Mouse (Mus musculus) spleen, adult 2 months (tissue): Measurements from ENCODE around the gene Ppp1r8. TPM values are rescaled to one million over a fixed set of nuclear protein-coding genes. Genes with fewer than 3 reads are reported as not detected.
A peak's percentile ranks its signal among the peaks of the same experiment; 100 is the strongest.
"Not testable (repeated sequence)": the region's sequence is repeated elsewhere in the genome, so short reads cannot be mapped to it uniquely, and the experiment has no call there.

Source experiments
- DNase-seq, 2 experiments: peaks; one replicate each; pipeline versions ENCODE4 v3.0.0 to v3.0.0-alpha.2; 2012 to 2021; ENCODE audit warnings: low spot score in 2 of 2, low read depth in 1 of 2
- H3K27ac ChIP-seq: fragments of 200-500 bp; 2 replicates; pipeline ENCODE4 v1.5.1; 2012; ENCODE audit warnings: low read length, inconsistent platforms; ENCODE audit not compliant: insufficient read depth
- H3K27me3 ChIP-seq: fragments of 200-500 bp; 2 replicates; pipeline ENCODE4 v1.6.1; 2012; ENCODE audit warnings: mild to moderate bottlenecking, moderate library complexity, low read length, inconsistent platforms; ENCODE audit not compliant: control insufficient read depth, insufficient read depth
- H3K36me3 ChIP-seq: fragments of 200-500 bp; 2 replicates; pipeline ENCODE4 v1.6.1; 2012; ENCODE audit warnings: mild to moderate bottlenecking, low read length, inconsistent platforms; ENCODE audit not compliant: control insufficient read depth, insufficient read depth
- H3K4me1 ChIP-seq: fragments of 200-500 bp; 2 replicates; pipeline ENCODE4 v1.6.1; 2011; ENCODE audit warnings: inconsistent platforms; ENCODE audit not compliant: control insufficient read depth, insufficient read depth, insufficient read length
- H3K4me3 ChIP-seq: fragments of 200-500 bp; 2 replicates; pipeline ENCODE4 v1.5.1; 2011; ENCODE audit warnings: mild to moderate bottlenecking, inconsistent platforms; ENCODE audit not compliant: insufficient read depth, insufficient read length; ENCODE audit errors: extremely low read depth
- CTCF ChIP-seq: fragments of 200-500 bp; IDR thresholded peaks from 2 replicates; pipeline ENCODE4 v1.5.1; 2011; ENCODE audit warnings: mild to moderate bottlenecking, inconsistent platforms; ENCODE audit not compliant: insufficient read depth, insufficient read length, insufficient replicate concordance; ENCODE audit errors: extremely low read depth
- POLR2A ChIP-seq: fragments of 200-500 bp; IDR thresholded peaks from 2 replicates; pipeline ENCODE4 v1.6.1; 2011; ENCODE audit warnings: low read depth, low read length, inconsistent platforms
- WGBS: fragments of 180-500 bp; shearing (Covaris S2); methylation state at CpG from one replicate; pipeline ENCODE4 v1.1.7; 2018; 5-methylcytosine and 5-hydroxymethylcytosine counted together
- polyA plus RNA-seq: library from polyadenylated mRNA; depleted of rRNA; stranded (reverse); fragments of >200 nt; gene quantifications from 2 replicates; pipeline ENCODE4 v1.2.3, GENCODE M21; 2012

Gene Ppp1r8
- polyA plus RNA-seq, 1 experiment: 21.3 TPM

DNA sequence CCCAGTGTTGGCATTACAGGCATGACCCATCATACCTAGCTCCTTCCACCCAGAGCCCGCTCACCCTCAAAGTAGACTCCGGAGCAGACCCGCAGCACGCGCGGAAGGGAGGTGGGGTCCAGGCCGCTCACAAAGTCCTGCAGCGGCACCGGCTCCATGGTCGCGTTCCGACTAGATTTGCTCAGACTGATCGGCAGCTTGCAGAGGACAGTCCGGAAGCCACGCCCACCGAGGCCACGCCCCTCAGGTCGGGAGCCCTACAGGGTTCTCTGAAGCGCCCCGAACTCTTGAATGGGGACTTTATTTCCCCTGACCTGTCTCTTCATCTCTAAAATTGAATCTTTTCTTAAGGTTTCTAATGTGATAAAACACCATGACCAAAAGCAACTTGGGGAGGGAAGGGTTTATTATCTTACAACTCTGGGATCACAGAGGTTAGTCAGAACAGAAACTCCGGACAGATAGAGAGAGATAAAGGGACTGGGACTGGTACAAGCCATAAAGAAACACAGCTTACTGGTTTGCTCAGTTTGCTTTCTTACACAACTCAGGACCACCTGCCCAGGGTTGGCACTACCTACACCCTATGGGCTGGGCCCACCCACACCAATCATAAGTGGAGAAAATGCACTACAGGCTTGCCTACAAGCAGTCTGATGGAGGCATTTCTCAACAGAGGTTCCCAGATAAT, 46.6 kb downstream of the Ppp1r8 start, which contains the start of gene Themis2:
Themis2 (minus strand) TSS at position 192 of the 691 bp plus-strand sequence.
- peaks cover 7% of the 10 kb centered on the region; the same call in 1 of the 2 replicates for H3K4me1 ChIP-seq
- H3K4me3 ChIP-seq: peak within 1 kb of the TSS; percentile 90
- peak within 1 kb of the TSS; percentile 85 for H3K27ac ChIP-seq
- WGBS: 2% methylated on average over 21 of the region's 21 CpGs
- H3K27me3 ChIP-seq: no peaks in the 10 kb centered on the region
- H3K36me3 ChIP-seq: peaks cover 8% of the 10 kb centered on the region
- TF ChIP-seq CTCF (no peak), POLR2A (peak; percentile 96)
- DNase-seq: peak; percentile 67 to 97

DNA sequence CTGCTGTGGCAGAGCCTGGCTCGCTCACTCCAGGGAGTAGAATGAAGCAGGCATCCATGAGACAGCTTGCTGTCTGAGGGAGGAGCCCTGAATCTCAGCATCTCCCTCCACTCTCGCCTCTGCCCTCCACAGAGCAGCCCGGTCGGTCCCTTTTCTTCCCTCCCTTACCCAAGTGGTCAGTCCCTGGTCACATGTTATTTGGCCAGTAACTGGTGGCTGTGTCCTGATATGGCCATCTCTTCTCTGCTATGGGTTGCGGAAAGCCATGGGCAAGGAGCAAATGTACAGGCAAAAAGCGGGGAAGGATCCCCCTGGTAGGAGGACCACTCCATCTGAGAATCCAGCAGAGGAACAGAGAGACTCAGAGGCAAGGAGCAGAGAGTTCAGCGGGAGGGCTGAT, 47.8 kb downstream of the Ppp1r8 start:
- no peak for DNase-seq
- Histone ChIP-seq H3K36me3 (peaks cover 11% of the 10 kb centered on the region), H3K27ac (peak overlapping the region; percentile 85), H3K27me3 (no peaks in the 10 kb centered on the region), H3K4me3 (peak overlapping the region; percentile 90), H3K4me1 (peaks cover 5% of the 10 kb centered on the region; the same call in 1 of the 2 replicates)
- 57% methylated on average over 7 of the region's 7 CpGs for WGBS
- TF ChIP-seq POLR2A (no peak), CTCF (no peak)

DNA sequence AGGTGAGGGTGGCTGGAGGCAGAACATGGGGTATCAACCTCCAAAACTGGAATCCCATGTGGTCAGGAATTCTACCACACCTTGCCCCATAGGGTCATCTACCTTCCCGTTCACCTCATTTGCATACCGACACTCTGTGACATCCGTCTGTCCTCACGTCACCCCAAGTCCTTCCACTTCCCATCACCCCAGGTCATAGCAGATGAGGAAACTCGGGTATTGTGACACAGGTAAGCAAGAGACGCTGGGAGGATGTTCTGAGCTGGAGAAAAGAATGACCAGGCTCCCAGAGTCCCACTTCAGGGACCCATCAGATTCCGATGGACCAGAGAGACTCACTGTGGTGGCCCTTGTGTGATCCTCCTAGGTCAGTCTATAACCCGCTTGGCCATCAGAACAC, 48.2 kb downstream of the Ppp1r8 start:
- TF ChIP-seq POLR2A (peak; percentile 54), CTCF (no peak)
- Histone ChIP-seq H3K36me3 (peaks cover 11% of the 10 kb centered on the region), H3K27me3 (no peaks in the 10 kb centered on the region), H3K4me1 (peaks cover 5% of the 10 kb centered on the region; the same call in 1 of the 2 replicates), H3K4me3 (peak overlapping the region; percentile 90), H3K27ac (peak overlapping the region; percentile 85)
- WGBS: 34% methylated on average over 8 of the region's 8 CpGs
- DNase-seq: peak; percentile 61 to 63

GRCm38 (mm10) chr4:132794028-132794427, 48.9 kb downstream of the Ppp1r8 start:
- TF ChIP-seq CTCF (no peak), POLR2A (no peak)
- DNase-seq: peak in 1 of 2 experiments; percentile 71
- Histone ChIP-seq H3K4me3 (peak overlapping the region; percentile 90; the same call in 1 of the 2 replicates), H3K27me3 (no peaks in the 10 kb centered on the region), H3K4me1 (peaks cover 5% of the 10 kb centered on the region; the same call in 1 of the 2 replicates), H3K36me3 (peaks cover 19% of the 10 kb centered on the region), H3K27ac (peak overlapping the region; percentile 85)
- WGBS: 11% methylated on average over 9 of the region's 9 CpGs

- DNase-seq, H3K4me1 ChIP-seq, H3K27me3 ChIP-seq: not testable (repeated sequence)
- Histone ChIP-seq H3K36me3 (peaks cover 20% of the 10 kb centered on the region), H3K4me3 (peak overlapping the region; percentile 90; the same call in 1 of the 2 replicates), H3K27ac (peak overlapping the region; percentile 85)
- WGBS: 69% methylated on average over 8 of the region's 9 CpGs
Observed at GRCm38 (mm10) chr4:132793322-132794004, 49.5 kb downstream of the Ppp1r8 start.

- H3K4me3 ChIP-seq: no peak overlapping the region
- H3K36me3 ChIP-seq: peaks cover 37% of the 10 kb centered on the region
- no peak overlapping the region for H3K27ac ChIP-seq
- 94% methylated on average over 8 of the region's 8 CpGs for WGBS
- DNase-seq: no peak
- H3K4me1 ChIP-seq: peaks cover 3% of the 10 kb centered on the region; the same call in 1 of the 2 replicates
- no peak for TF ChIP-seq POLR2A
- TF ChIP-seq CTCF: peak; percentile 8; the same call in 1 of the 2 replicates
- H3K27me3 ChIP-seq: no peaks in the 10 kb centered on the region
Observed at GRCm38 (mm10) chr4:132789731-132790130, 53.2 kb downstream of the Ppp1r8 start.

DNA sequence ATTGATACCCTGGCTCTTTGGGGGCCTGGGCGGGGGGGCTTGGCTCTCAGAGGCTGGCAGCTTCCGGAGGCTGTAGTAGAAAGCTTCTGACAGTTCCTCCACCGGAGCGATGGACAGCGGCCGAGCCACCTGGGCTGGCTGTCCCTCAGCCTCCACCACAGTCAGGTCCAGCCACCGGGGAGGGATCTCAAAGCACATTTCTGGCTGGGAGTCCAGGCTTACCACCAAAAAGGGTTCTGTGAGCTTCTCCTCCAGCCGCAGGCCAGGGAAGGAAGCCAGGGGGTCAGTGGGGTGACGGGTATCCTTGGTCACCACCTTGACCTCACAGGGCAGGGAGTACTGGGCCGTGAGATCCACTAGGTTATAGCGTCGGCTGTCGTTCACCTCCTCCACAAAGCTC, 57.7 kb downstream of the Ppp1r8 start:
- Histone ChIP-seq H3K4me3 (no peak overlapping the region), H3K4me1 (peaks cover 9% of the 10 kb centered on the region; the same call in 1 of the 2 replicates), H3K36me3 (peaks cover 46% of the 10 kb centered on the region), H3K27me3 (no peaks in the 10 kb centered on the region), H3K27ac (no peak overlapping the region)
- TF ChIP-seq POLR2A: no peak
- TF ChIP-seq CTCF: no peak
- 98% methylated on average over 13 of the region's 13 CpGs for WGBS
- no peak for DNase-seq
